Mouse (Mus musculus): ENCODE data around the gene Xab2.
A peak's percentile ranks its signal among the peaks of the same experiment; 100 is the strongest.

Gene Xab2

GRCm38 (mm10) chr8:3621199-3621970 is at the start of gene Xab2, which contains the start of gene Pet100:
TSS of gene Xab2 (minus strand) at chr8:3621316.
TSS of gene Pet100 (plus strand) at chr8:3621548.
- peak; percentile 98 for DNase-seq

DNA sequence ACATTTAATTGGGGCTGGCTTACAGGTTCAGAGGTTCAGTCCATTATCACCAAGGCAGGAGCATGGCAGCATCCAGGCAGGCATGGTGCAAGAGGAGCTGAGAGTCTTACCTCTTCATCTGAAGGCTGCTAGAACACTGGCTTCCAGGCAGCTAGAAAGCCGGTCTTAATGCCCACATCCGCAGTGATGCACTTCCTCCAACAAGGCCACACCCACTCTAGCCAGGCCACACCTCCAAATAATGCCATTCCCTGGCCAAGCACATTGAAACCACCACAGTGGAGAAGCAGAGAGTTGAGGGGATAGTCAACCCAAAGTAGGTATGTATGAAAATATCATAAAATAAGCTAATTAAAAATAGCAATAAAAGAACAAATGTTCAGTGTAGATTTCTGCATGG is 49.3 kb upstream of the Xab2 start:
- DNase-seq, result no peak

DNA sequence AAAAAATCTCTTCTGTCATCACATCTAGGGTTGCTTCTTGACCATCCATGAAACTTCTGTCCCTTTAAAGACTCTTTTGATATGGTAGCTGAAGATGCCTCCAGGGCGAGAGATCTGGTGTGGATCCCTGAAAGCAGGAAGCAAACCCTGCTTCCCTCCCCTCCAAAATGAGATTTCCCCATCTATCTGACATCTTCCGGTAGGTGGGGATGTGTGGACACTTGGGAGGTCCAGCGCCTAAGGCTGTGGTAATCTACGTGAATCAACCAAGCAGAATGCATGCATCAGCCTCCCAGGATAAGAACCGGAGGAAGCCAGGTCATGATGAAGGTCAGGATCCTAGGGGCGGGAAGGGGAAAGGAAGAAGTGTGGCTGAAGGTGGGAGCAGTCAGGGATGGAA is 44.4 kb upstream of the Xab2 start, which contains the start of gene Mcemp1:
TSS of gene Mcemp1 (plus strand) at position 248 of the 400 bp plus-strand sequence.
- no peak for DNase-seq

- DNase-seq, result no peak
Measured at GRCm38 (mm10) chr8:3664405-3664804, 43.3 kb upstream of the Xab2 start.

DNA sequence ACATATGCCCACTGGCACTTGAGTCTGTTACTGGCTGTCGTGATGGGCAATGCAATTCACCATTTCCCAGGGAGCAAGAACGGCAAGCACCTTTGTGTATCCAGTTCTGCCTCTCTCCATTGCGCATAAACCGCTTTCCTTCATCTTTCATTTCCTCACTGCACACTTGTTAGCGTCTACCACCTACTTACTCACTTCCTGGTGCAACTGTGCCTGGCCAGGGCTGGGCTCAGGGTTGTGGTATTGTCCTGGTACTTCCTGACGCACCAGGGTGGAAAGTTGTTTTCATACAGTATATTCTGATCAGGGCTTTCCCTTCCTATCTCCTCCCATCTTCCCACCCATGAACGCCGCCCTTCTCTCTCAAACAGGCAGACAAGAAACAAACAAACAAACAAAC is 39.8 kb upstream of the Xab2 start:
- DNase-seq, result no peak

DNA sequence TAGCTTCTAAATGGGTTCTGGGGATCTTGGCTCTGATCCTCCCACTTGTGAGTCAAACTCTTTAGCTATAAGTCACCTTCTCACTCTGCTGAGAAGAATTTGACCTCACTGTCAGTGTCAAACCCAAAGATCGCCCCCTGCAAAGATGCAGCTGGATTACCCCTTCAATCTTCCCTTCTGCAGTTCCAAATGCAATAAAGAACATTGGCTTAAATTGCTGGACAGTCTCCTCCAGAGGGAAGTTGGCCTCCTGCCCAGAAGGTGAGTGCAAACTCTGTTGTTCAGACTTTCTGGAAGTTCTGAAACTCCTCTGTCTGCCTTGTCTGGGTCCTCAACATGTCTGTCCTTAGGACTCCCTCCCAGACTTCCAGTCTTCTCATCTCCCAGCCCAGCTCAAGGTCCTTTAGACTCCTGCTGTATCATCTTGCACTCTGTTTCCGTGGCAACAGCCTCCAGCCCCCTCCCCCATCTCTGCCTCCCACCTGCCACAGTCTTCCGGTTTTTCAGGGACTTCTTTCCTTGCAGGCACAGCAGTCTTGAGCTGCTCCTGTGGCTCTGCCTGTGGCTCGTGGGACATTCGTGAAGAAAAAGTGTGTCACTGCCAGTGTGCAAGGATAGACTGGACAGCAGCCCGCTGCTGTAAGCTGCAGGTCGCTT is 35.7 kb upstream of the Xab2 start:
- peak; percentile 25 for DNase-seq

DNA sequence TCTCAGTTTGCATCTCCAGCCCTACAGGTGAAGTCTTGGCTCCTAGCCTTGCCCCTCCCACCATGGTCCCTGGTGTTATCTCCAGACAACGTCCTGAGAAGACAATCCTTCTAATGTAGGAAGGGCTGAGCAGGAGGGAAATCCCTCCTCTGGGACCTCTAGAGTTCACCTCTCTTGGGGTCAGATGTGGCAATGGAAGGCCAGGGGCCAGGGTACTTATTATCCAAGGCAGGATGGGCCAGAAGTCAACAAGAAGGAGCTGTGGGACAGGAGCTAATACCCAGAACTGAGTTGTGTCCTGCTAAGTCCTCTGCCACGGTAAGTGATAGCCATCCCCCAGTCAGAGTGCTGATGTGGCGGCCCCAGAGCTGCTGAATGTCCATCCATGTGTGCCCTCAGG is 34.4 kb upstream of the Xab2 start, which contains the start of gene Retn:
TSS of gene Retn (plus strand) at position 245 of the 400 bp plus-strand sequence.
- no peak for DNase-seq

DNA sequence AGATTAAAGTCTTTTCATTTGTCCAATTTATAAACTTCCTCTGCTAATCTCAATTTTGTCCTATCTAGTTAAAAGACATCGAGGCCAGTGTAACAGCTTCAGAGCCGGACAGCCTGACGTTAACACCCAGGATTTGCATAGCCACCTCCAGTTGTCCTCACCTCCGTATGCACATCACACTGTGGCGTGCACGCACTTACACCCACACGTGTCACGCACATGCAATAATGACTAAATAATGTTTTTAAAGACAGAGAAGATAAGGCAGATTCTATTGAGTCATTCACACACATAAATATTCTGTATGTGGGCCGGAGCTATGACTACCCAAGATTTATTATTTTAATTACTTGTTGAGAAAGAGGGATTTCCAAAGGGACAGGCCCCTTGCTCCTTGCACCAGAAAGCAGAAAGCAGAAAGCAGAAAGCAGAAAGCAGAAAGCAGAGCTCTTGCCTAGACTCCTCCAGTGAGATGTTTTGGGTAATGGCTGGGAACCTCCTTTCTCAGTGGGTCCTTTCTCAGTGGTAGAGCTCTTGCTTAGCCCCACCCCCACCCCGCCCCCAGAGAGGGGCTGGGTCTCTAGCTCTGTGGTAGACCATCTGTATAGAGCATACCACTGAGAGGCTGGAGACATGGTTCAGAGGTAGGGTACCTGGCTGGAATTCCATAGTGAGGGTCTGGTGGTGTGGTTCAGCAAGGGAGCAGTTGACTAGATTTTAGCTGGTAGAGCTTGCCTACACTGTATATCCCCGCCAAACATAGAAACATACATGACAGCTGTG is 33.8 kb upstream of the Xab2 start:
- no peak for DNase-seq

GRCm38 (mm10) chr8:3652845-3653244 is 31.7 kb upstream of the Xab2 start:
- no peak for DNase-seq

DNA sequence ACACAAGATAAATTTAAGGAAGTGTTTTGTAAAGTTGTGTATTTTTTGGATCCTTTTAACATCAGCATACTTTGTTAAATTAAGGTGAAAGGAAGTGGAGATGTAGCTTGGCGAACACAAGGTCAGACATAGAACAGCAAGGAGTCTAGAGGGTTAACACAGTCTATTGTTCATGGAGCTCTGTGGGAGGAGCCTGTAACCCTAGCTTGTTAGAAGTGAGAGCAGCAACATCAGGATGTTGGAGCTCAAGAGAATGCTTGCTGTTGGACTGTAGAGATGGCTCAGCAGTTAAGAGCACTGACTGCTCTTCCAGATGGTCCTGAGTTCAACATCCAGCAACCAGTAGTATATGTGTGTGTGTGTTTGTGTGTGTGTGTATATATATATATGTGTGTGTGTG is 27.9 kb upstream of the Xab2 start:
- DNase-seq, result no peak

GRCm38 (mm10) chr8:3648268-3648667 is 27.2 kb upstream of the Xab2 start:
- no peak for DNase-seq

GRCm38 (mm10) chr8:3647561-3647960 is 26.4 kb upstream of the Xab2 start:
- no peak for DNase-seq

- no peak for DNase-seq
Measured at GRCm38 (mm10) chr8:3646824-3647531, 25.9 kb upstream of the Xab2 start.

- no peak for DNase-seq
Measured at GRCm38 (mm10) chr8:3645804-3646203, 24.7 kb upstream of the Xab2 start.

DNA sequence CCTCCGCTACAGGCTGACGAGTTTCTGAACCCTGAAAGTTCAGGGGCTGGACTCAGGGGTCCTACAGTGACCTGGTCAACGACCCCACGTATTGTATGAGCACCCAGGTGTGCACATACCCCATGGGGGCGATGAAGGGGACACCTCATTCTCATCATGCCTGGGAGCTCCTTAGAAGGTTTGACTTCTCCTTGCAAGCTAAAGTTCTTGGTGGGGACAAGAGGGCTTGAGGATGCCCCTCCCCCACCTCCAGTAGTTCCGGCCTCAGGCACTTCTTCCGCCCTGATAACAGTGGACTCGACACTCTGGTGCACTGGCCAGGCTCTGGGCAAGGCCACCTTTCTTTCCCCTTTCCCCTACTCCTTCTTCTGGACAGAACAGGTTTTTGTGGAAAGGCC is 10.4 kb upstream of the Xab2 start:
- DNase-seq, result no peak

GRCm38 (mm10) chr8:3630647-3631477 is 9.7 kb upstream of the Xab2 start, which contains the start of gene Stxbp2:
TSS of gene Stxbp2 (plus strand) at chr8:3630955.
- DNase-seq, result peak; percentile 73

- DNase-seq, result no peak
Measured at GRCm38 (mm10) chr8:3628014-3628413, 6.9 kb upstream of the Xab2 start.

DNA sequence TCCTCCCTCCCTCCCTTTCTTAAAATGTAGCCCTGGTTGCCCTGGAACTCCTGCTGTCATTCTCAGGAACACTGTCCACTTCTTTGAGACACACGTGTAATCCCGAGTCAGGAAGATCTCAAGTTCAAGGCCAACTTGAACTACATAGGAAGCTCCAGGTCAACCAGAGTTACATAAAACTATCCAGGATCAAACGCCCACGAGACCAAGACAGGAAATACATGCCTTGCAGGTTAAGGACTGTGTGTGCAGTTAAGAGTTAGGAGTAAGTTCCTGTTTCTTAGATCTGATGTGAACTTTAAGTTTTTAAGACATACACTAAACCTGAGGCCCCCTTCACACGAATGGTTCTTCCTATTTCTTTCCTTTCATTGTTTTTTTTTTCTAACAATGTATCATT is 5.9 kb upstream of the Xab2 start:
- DNase-seq, result no peak

- no peak for DNase-seq
Measured at GRCm38 (mm10) chr8:3625445-3625844, 4.3 kb upstream of the Xab2 start, which contains the start of gene Pcp2. TSS of gene Pcp2 (minus strand) at chr8:3625545.

DNA sequence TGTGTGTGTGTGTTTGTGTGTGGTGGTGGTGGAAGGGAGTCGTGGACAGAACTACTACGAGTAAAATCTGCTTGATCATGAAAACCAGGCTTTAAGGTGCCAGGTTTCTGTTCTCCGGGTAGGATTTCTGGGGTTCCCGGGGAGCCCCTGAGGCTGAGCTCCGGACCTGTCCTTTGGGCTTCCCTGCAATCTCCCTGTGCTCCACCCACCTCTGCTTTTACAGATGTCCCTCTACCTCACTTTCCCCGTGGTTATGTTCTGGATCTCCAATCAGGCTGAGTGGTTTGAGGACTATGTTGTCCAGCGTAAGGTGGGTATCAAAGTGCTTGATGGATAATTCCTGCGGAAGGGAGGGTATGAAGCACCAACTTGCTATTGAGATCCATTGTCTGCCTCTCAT is 1.0 kb upstream of the Xab2 start:
- no peak for DNase-seq

DNA sequence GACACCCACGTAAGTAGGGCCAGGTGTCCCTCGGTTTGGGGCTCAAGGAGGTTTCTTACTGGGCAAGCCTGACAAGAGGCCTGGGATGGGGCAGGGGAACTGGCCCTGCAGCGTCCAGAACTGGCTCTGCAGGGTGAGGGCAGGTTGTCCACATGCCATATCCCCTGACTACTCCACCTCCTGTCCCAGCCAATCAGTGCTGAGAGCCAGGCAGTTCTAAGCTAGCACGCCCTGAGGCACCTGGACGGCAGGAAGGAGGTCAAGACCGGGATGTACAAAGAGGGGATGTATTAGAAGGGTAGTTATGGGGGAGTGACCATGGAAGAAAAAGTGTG is 11.3 kb downstream of the Xab2 start:
- DNase-seq, result no peak
